In the genomic region with DNA sequence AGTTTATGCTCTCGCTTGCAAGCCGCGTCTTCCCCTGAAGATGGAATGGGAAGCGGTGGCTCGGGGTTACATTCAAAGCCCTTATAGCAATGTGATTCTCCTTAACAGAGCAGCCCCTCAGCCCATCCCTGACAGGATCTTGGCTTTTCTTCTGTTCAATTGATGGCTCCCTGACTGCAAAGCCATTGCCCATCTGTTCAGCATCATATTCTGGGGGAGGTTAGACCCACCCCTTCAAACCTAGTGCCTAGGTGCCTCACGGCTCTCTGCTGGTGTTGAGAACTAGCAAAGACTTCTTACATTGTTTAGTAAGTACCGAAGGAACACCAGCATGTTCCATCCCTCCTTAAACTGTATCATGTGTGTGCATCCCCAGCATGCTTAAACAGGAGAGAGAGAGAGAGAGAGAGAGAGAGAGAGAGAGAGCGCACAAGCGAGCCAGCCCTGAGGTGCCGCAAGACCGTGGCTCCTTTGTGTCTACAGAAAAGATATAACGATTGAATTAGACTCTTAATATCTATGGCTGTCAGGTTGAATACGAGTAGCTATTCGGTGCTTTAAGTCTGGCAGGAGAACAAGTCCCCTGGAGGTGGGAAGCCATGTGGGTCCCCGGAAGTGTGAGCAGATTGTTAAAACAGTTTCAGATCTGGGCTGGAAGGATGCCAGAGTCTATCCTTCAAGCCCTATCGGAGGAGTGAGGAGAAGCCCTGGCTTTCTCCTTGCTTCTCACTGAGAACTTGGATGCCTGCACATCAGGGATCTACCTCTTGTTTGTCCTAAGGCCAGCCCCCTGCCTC, we compare ENCODE assay signal across 11 mouse cellular contexts.
DNase-seq lines count a peak whose midpoint lies in the region; ATAC-seq lines count a peak whose summit lies in the region.
"Had no signal": no experiment of that assay in that cellular context is flagged by ENCODE, and none has a peak within 500 bp of the region (broad histone marks: within the 10 kb centered on the region; RNA-seq: fewer than 3 reads in every experiment).

No protein-coding gene starts in this region.

- H3K36me3 ChIP-seq in forebrain, embryonic 10.5 days (replicated peaks) = no peaks in the 10 kb centered on the region
- no peaks in the 10 kb centered on the region for H3K36me3 ChIP-seq in forebrain, embryonic 11.5 days (ENCODE audit: control insufficient read depth, insufficient read depth, low read length)
- no peaks in the 10 kb centered on the region for H3K36me3 ChIP-seq in forebrain, embryonic 14.5 days (ENCODE audit: control insufficient read depth, insufficient read depth, low read length)
- H3K36me3 ChIP-seq: embryonic facial prominence, embryonic 12.5 days had no signal

- no peaks in the 10 kb centered on the region for H3K9me3 ChIP-seq in forebrain, embryonic 10.5 days
- H3K9me3 ChIP-seq in forebrain, embryonic 11.5 days (ENCODE audit: control insufficient read depth, low read length) = no peaks in the 10 kb centered on the region
- no peaks in the 10 kb centered on the region for H3K9me3 ChIP-seq in forebrain, embryonic 14.5 days (replicated peaks; ENCODE audit: control insufficient read depth, low read length)
- H3K9me3 ChIP-seq: embryonic facial prominence, embryonic 12.5 days had no signal

- DNase-seq in forebrain, embryonic 10.5 days (ENCODE audit: extremely low spot score, low spot score) = no peak
- no peak for DNase-seq in forebrain, embryonic 11.5 days (ENCODE audit: low spot score)
- peak; percentile 7 for DNase-seq in right cerebral cortex, adult 18-20 months
- DNase-seq in right cerebral cortex, postnatal 14 days = no peak
- peak; percentile 87 for DNase-seq in forebrain, embryonic 14.5 days (ENCODE audit: low spot score)
- DNase-seq in naive thymus-derived CD4-positive, alpha-beta T cell, adult 2 months (ENCODE audit: low read depth) = peak; percentile 57
- DNase-seq in ovary, postnatal 10 days (ENCODE audit: low spot score) = no peak
- no peak for DNase-seq in embryo, embryonic 10 days (ENCODE audit: low spot score)

- H3K4me1 ChIP-seq in forebrain, embryonic 10.5 days = peaks cover 32% of the 10 kb centered on the region
- H3K4me1 ChIP-seq in forebrain, embryonic 11.5 days (replicated peaks; ENCODE audit: control insufficient read depth, insufficient read depth, low read length) = peaks cover 4% of the 10 kb centered on the region; the same call in 1 of the 2 replicates
- H3K4me1 ChIP-seq in forebrain, embryonic 14.5 days (ENCODE audit: control insufficient read depth, insufficient read depth, low read length) = peaks cover 22% of the 10 kb centered on the region

- peak overlapping the region; percentile 40 for H3K27ac ChIP-seq in forebrain, embryonic 10.5 days
- H3K27ac ChIP-seq in forebrain, embryonic 11.5 days (ENCODE audit: low read depth, low read length) = no peak overlapping the region
- peak overlapping the region; percentile 2; the same call in 1 of the 2 replicates for H3K27ac ChIP-seq in forebrain, embryonic 14.5 days (ENCODE audit: low read depth, low read length)
- H3K27ac ChIP-seq: embryonic facial prominence, embryonic 12.5 days; macrophage had no signal

- WGBS in forebrain, embryonic 10.5 days = 84% methylated on average over 16 of the region's 16 CpGs
- 75% methylated on average over 16 of the region's 16 CpGs for WGBS in forebrain, embryonic 11.5 days
- WGBS in forebrain, embryonic 14.5 days = 44% methylated on average over 16 of the region's 16 CpGs

- no peak for ATAC-seq in forebrain, embryonic 11.5 days (replicated peaks; ENCODE audit: low FRiP score)
- ATAC-seq in forebrain, embryonic 14.5 days = peak; percentile 77
- ATAC-seq: Patski had no signal

- H3K4me2 ChIP-seq in forebrain, embryonic 11.5 days (ENCODE audit: low read depth, low read length, severe bottlenecking) = no peak overlapping the region
- peak overlapping the region; percentile 11; the same call in 1 of the 2 replicates for H3K4me2 ChIP-seq in forebrain, embryonic 14.5 days (ENCODE audit: low read length)
- H3K4me2 ChIP-seq: embryonic facial prominence, embryonic 12.5 days had no signal

- no peak overlapping the region for H3K9ac ChIP-seq in forebrain, embryonic 11.5 days (ENCODE audit: low read length)
- no peak overlapping the region for H3K9ac ChIP-seq in forebrain, embryonic 14.5 days (ENCODE audit: low read length)
- H3K9ac ChIP-seq: embryonic facial prominence, embryonic 12.5 days had no signal

- H3K4me3 ChIP-seq in forebrain, embryonic 10.5 days = no peak overlapping the region
- H3K4me3 ChIP-seq in forebrain, embryonic 11.5 days (ENCODE audit: low read depth, low read length) = no peak overlapping the region
- no peak overlapping the region for H3K4me3 ChIP-seq in forebrain, embryonic 14.5 days (ENCODE audit: low read depth, low read length)
- H3K4me3 ChIP-seq: embryonic facial prominence, embryonic 12.5 days had no signal

- peaks cover 63% of the 10 kb centered on the region for H3K27me3 ChIP-seq in forebrain, embryonic 10.5 days (ENCODE audit: poor library complexity, severe bottlenecking)
- H3K27me3 ChIP-seq in forebrain, embryonic 11.5 days (ENCODE audit: control insufficient read depth, insufficient read depth, low read length) = no peaks in the 10 kb centered on the region
- H3K27me3 ChIP-seq in forebrain, embryonic 14.5 days (replicated peaks; ENCODE audit: control insufficient read depth, insufficient read depth, low read length) = no peaks in the 10 kb centered on the region
- H3K27me3 ChIP-seq: embryonic facial prominence, embryonic 12.5 days; Patski had no signal

Comparison
In these comparisons a context has a peak if more than half of its experiments do, and no peak if none do; other contexts are left out.
1. DNase-seq: peak in right cerebral cortex, adult 18-20 months (single experiment), forebrain, embryonic 14.5 days (single experiment) and naive thymus-derived CD4-positive, alpha-beta T cell, adult 2 months (single experiment); none in forebrain, embryonic 10.5 days (single experiment), forebrain, embryonic 11.5 days (single experiment), right cerebral cortex, postnatal 14 days (single experiment), ovary, postnatal 10 days (single experiment) and embryo, embryonic 10 days (single experiment).